Mouse (Mus musculus) thymus, adult 2 months (tissue): ENCODE results near the gene Cacybp. TPM values are rescaled to one million over a fixed set of nuclear protein-coding genes. Genes with fewer than 3 reads are reported as not detected.

Experiments used
- DNase-seq: peaks from one replicate; pipeline ENCODE4 v3.0.0; 2021
- H3K27ac ChIP-seq: fragments of 200-500 bp; 2 replicates; pipeline ENCODE4 v1.5.1; 2012; ENCODE audit warnings: low read length, control low read depth; ENCODE audit not compliant: control insufficient read depth, insufficient read depth
- H3K27me3 ChIP-seq: fragments of 200-500 bp; 2 replicates; pipeline ENCODE4 v1.6.1; 2012; ENCODE audit warnings: mild to moderate bottlenecking, low read length, moderate library complexity, mixed read lengths; ENCODE audit not compliant: control insufficient read depth, insufficient read depth
- H3K36me3 ChIP-seq: fragments of 200-500 bp; 2 replicates; pipeline ENCODE4 v1.6.1; 2012; ENCODE audit warnings: mild to moderate bottlenecking, low read length, moderate library complexity; ENCODE audit not compliant: control insufficient read depth, insufficient read depth
- H3K4me1 ChIP-seq: fragments of 200-500 bp; replicated peaks from 2 replicates; pipeline ENCODE4 v1.6.1; 2012; ENCODE audit warnings: low read length; ENCODE audit not compliant: control insufficient read depth, insufficient read depth
- H3K4me3 ChIP-seq: fragments of 200-500 bp; 2 replicates; pipeline ENCODE4 v1.5.1; 2012; ENCODE audit warnings: mild to moderate bottlenecking, low read length, control low read depth, moderate library complexity; ENCODE audit not compliant: control insufficient read depth, insufficient read depth
- CTCF ChIP-seq: fragments of 200-500 bp; IDR thresholded peaks from 2 replicates; pipeline ENCODE4 v1.5.1; 2012; ENCODE audit warnings: mild to moderate bottlenecking, control low read depth, low read length, moderate library complexity, borderline replicate concordance; ENCODE audit not compliant: control insufficient read depth, poor library complexity, insufficient read depth; ENCODE audit errors: extremely low read depth
- POLR2A ChIP-seq: fragments of 200-500 bp; IDR thresholded peaks from 2 replicates; pipeline ENCODE4 v1.6.1; 2012; ENCODE audit warnings: mild to moderate bottlenecking, low read length, control low read depth, moderate library complexity; ENCODE audit not compliant: control insufficient read depth, poor library complexity, insufficient read depth; ENCODE audit errors: extremely low read depth
- WGBS: fragments of 180-500 bp; shearing (Covaris S2); methylation state at CpG from one replicate; pipeline ENCODE4 v1.1.7; 2018; 5-methylcytosine and 5-hydroxymethylcytosine counted together
- polyA plus RNA-seq: library from polyadenylated mRNA; depleted of rRNA; stranded (reverse); fragments of >200 nt; gene quantifications from 2 replicates; pipeline ENCODE4 v1.2.3, GENCODE M21; 2012

Gene Cacybp
- polyA plus RNA-seq, 1 experiment, result 15.0 TPM

GRCm38 (mm10) chr1:160227196-160227595 lies 14.5 kb upstream of the Cacybp start:
- H3K4me1 ChIP-seq, result no peaks in the 10 kb centered on the region
- TF ChIP-seq POLR2A (no peak), CTCF (no peak)
- H3K27ac ChIP-seq, result no peak overlapping the region
- 98% methylated on average over 4 of the region's 4 CpGs for WGBS
- H3K36me3 ChIP-seq, result peaks cover 44% of the 10 kb centered on the region
- no peak overlapping the region for H3K4me3 ChIP-seq
- no peak for DNase-seq
- no peaks in the 10 kb centered on the region for H3K27me3 ChIP-seq

- DNase-seq, result no peak
- Histone ChIP-seq H3K27ac (no peak overlapping the region), H3K36me3 (peaks cover 32% of the 10 kb centered on the region), H3K27me3 (no peaks in the 10 kb centered on the region), H3K4me3 (no peak overlapping the region), H3K4me1 (no peaks in the 10 kb centered on the region)
- TF ChIP-seq POLR2A (no peak), CTCF (no peak)
- 95% methylated on average over 2 of the region's 2 CpGs for WGBS
Observed at GRCm38 (mm10) chr1:160224093-160224492, 11.4 kb upstream of the Cacybp start.

DNA sequence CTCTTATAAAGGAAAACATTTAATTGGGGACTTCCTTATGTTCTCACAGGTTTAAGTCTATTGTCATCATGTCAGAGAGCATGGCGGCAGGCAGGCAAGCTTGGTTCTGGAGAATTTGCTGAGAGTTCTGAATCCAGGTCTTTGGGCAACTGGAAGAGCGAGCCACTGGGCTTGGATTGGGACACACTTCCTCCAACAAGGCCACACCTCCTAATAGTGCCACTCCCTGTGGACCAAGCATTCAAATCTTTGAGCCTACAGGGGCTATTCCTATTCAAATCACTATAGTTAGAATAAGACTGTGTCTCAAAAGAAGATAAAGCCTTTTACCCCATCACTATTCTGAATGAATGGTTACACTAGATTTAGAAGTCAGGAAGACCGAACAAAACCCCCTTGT lies 5.2 kb upstream of the Cacybp start:
- Histone ChIP-seq H3K4me1 (no peaks in the 10 kb centered on the region), H3K36me3 (peaks cover 5% of the 10 kb centered on the region; the same call in 1 of the 2 replicates), H3K27ac (no peak overlapping the region), H3K4me3 (no peak overlapping the region), H3K27me3 (no peaks in the 10 kb centered on the region)
- 98% methylated on average over 3 of the region's 3 CpGs for WGBS
- DNase-seq, result no peak
- no peak for TF ChIP-seq POLR2A
- TF ChIP-seq CTCF, result no peak

GRCm38 (mm10) chr1:160214171-160214570 lies 1.5 kb upstream of the Cacybp start:
- H3K4me1 ChIP-seq, result 0 out of 2 replicates have a peak, but pooled peaks cover 2% of the 10 kb centered on the region
- no peak for DNase-seq
- H3K27me3 ChIP-seq, result no peaks in the 10 kb centered on the region
- WGBS, result 98% methylated on average over 7 of the region's 7 CpGs
- no peak overlapping the region for H3K27ac ChIP-seq
- TF ChIP-seq POLR2A (no peak), CTCF (no peak)
- no peak overlapping the region for H3K4me3 ChIP-seq
- H3K36me3 ChIP-seq, result no peaks in the 10 kb centered on the region

GRCm38 (mm10) chr1:160212123-160212691 lies 468 bp downstream of the Cacybp start:
- 0 out of 2 replicates have a peak, but pooled peaks cover 2% of the 10 kb centered on the region for H3K4me1 ChIP-seq
- H3K27ac ChIP-seq, result peak overlapping the region; percentile 59
- DNase-seq, result no peak
- H3K4me3 ChIP-seq, result peak overlapping the region; percentile 90
- WGBS, result under 1% methylated on average over 45 of the region's 45 CpGs
- H3K36me3 ChIP-seq, result peaks cover 8% of the 10 kb centered on the region
- no peaks in the 10 kb centered on the region for H3K27me3 ChIP-seq
- TF ChIP-seq CTCF (no peak), POLR2A (no peak)

- Histone ChIP-seq H3K4me1 (0 out of 2 replicates have a peak, but pooled peaks cover 2% of the 10 kb centered on the region), H3K27me3 (no peaks in the 10 kb centered on the region), H3K4me3 (no peak overlapping the region), H3K27ac (no peak overlapping the region), H3K36me3 (peaks cover 14% of the 10 kb centered on the region)
- no peak for DNase-seq
- no peak for TF ChIP-seq POLR2A
- TF ChIP-seq CTCF, result no peak
- WGBS, result under 1% methylated on average over 8 of the region's 8 CpGs
Observed at GRCm38 (mm10) chr1:160211597-160212122, 1.0 kb downstream of the Cacybp start.

- WGBS, result 87% methylated on average over 3 of the region's 3 CpGs
- Histone ChIP-seq H3K4me3 (no peak overlapping the region), H3K4me1 (0 out of 2 replicates have a peak, but pooled peaks cover 2% of the 10 kb centered on the region), H3K27ac (no peak overlapping the region), H3K36me3 (peaks cover 25% of the 10 kb centered on the region), H3K27me3 (no peaks in the 10 kb centered on the region)
- no peak for DNase-seq
- no peak for TF ChIP-seq CTCF
- no peak for TF ChIP-seq POLR2A
Observed at GRCm38 (mm10) chr1:160210566-160210965, 2.1 kb downstream of the Cacybp start.
